Mouse (Mus musculus) liver, embryonic 16.5 days (tissue): ENCODE data around the gene Far2. TPM values are rescaled to one million over a fixed set of nuclear protein-coding genes. Genes with fewer than 3 reads are reported as not detected.

Experiments used
- ATAC-seq: fragments of 200-750 bp; cut with Nextera tagmentation; 2 replicates; pipeline ENCODE4 v1.8.0; 2017; ENCODE audit warnings: low read depth, mild to moderate bottlenecking, moderate number of reproducible peaks, moderate library complexity
- H3K27ac ChIP-seq: fragments of 300-500 bp; sonication (generic); 2 replicates; pipeline ENCODE4 v1.5.1; 2014; ENCODE audit warnings: mild to moderate bottlenecking, low read length
- H3K27me3 ChIP-seq: fragments of 300-500 bp; sonication (generic); 2 replicates; pipeline ENCODE4 v1.6.1; 2014; ENCODE audit warnings: low read depth, low read length, mixed read lengths; ENCODE audit not compliant: control insufficient read depth, insufficient read depth
- H3K36me3 ChIP-seq: fragments of 300-500 bp; sonication (generic); 2 replicates; pipeline ENCODE4 v1.6.1; 2014; ENCODE audit warnings: mild to moderate bottlenecking; ENCODE audit not compliant: control insufficient read depth, insufficient read depth
- H3K4me1 ChIP-seq: fragments of 300-500 bp; sonication (generic); 2 replicates; pipeline ENCODE4 v1.6.1; 2014; ENCODE audit warnings: low read depth, low read length, mixed read lengths; ENCODE audit not compliant: control insufficient read depth
- H3K4me2 ChIP-seq: fragments of 300-500 bp; sonication (generic); 2 replicates; pipeline ENCODE4 v1.6.1; 2014; ENCODE audit warnings: low read depth, low read length, mixed read lengths
- H3K4me3 ChIP-seq: fragments of 300-500 bp; sonication (generic); 2 replicates; pipeline ENCODE4 v1.5.1; 2014; ENCODE audit warnings: low read depth, mild to moderate bottlenecking, low read length
- H3K9ac ChIP-seq: fragments of 300-500 bp; sonication (generic); 2 replicates; pipeline ENCODE4 v1.6.1; 2014; ENCODE audit warnings: low read depth, low read length
- H3K9me3 ChIP-seq: fragments of 300-500 bp; sonication (generic); replicated peaks from 2 replicates; pipeline ENCODE4 v1.6.1; 2016; ENCODE audit warnings: low read length; ENCODE audit not compliant: control insufficient read depth
- WGBS: fragments of 180-500 bp; shearing (Covaris S2); extraction: QIAGEN DNeasy Blood & Tissue Kit; methylation state at CpG from one replicate; pipeline ENCODE4 v1.1.7; 2014; ENCODE audit not compliant: insufficient replicate concordance; 5-methylcytosine and 5-hydroxymethylcytosine counted together
- polyA plus RNA-seq: library from polyadenylated mRNA; unstranded; fragments of >200 nt; fragmentation: Nextera tagmentation; extraction: Ambion mirVana; gene quantifications from 2 replicates; pipeline ENCODE4 v1.2.1, GENCODE M21; 2015

The Far2 gene
- polyA plus RNA-seq, 1 experiment from 2014 or later: 2.0 TPM

DNA sequence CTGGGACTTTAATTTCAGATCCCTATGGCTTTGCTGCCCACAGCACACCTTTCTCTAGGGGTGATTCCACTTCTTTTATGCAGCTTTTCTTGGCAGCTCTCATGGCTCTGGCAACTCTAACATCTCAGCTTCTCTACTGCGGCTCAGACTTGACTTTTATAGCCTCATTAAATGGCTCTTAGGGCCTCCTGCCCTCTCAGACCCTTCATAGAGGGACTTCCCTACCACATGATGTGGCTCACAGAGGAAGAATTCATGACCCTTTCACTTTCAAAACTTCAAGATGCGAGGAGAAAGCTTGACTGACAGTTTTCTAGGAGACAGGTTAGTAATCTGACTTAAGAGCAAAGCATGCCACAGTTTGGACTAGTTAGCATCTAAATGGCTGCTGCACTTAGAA is 175.6 kb downstream of the Far2 start:
- 59% methylated on average over 2 of the region's 2 CpGs for WGBS
- H3K27ac ChIP-seq: no peak overlapping the region
- H3K36me3 ChIP-seq: no peaks in the 10 kb centered on the region
- H3K27me3 ChIP-seq: no peaks in the 10 kb centered on the region
- H3K4me3 ChIP-seq: no peak overlapping the region
- ATAC-seq: no peak
- H3K4me1 ChIP-seq: no peaks in the 10 kb centered on the region
- H3K9ac ChIP-seq: no peak overlapping the region
- no peak overlapping the region for H3K4me2 ChIP-seq
- no peaks in the 10 kb centered on the region for H3K9me3 ChIP-seq

DNA sequence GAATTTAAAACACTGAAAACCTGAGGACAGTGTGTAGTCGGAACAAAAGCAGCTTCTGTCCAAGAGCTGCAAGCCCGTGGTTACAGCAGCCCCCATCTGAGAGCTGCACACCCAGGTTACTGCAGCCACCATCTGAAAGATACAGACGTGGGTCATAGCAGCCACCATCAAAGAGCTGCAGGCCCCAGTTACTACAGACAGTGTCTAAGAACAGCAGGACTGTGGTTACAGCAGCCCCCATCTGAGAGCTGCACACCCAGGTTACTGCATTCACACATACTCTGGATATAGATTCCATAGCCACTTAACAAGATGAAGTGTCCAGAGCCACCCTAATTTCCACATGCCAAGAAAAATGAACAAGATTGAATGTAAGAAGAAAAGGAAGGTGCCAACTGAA is 180.5 kb downstream of the Far2 start:
- Histone ChIP-seq H3K4me3 (no peak overlapping the region), H3K9me3 (no peaks in the 10 kb centered on the region), H3K9ac (no peak overlapping the region), H3K27ac (no peak overlapping the region), H3K4me2 (no peak overlapping the region), H3K27me3 (no peaks in the 10 kb centered on the region), H3K4me1 (no peaks in the 10 kb centered on the region), H3K36me3 (no peaks in the 10 kb centered on the region)
- no peak for ATAC-seq
- WGBS: 33% methylated on average over 3 of the region's 3 CpGs

Other genes starting within 250 kb of the Far2 start
- gene Ergic2, start 165.1 kb downstream of the Far2 start, polyA plus RNA-seq: 95.2 and 95.4 TPM in 2 replicates